Comparison of ENCODE assay signal across 25 mouse cellular contexts in genomic region chr19:4189051-4189620, GRCm38 (mm10). TPM values are rescaled to one million over a fixed set of nuclear protein-coding genes. Genes with fewer than 3 reads are reported as not detected.
DNase-seq lines count a peak whose midpoint lies in the region; ATAC-seq and TF ChIP-seq lines count a peak whose summit lies in the region.
"Had no signal": no experiment of that assay in that cellular context is flagged by ENCODE, and none has a peak within 500 bp of the region (broad histone marks: within the 10 kb centered on the region; RNA-seq: fewer than 3 reads in every experiment).

No protein-coding gene starts in this region.

- H3K36me3 ChIP-seq in liver, postnatal 0 days (replicated peaks; ENCODE audit: insufficient read depth, low read length) = peaks cover 9% of the 10 kb centered on the region
- H3K36me3 ChIP-seq in liver, embryonic 11.5 days (ENCODE audit: control insufficient read depth, insufficient read depth, low read length) = peaks cover 7% of the 10 kb centered on the region; the same call in 1 of the 2 replicates
- H3K36me3 ChIP-seq in limb, embryonic 10.5 days = peaks cover 16% of the 10 kb centered on the region

- H3K4me1 ChIP-seq in liver, postnatal 0 days (ENCODE audit: insufficient read depth) = peaks cover 46% of the 10 kb centered on the region
- peaks cover 33% of the 10 kb centered on the region for H3K4me1 ChIP-seq in liver, embryonic 11.5 days (replicated peaks; ENCODE audit: control insufficient read depth, insufficient read depth, low read length)
- H3K4me1 ChIP-seq in limb, embryonic 10.5 days = peaks cover 46% of the 10 kb centered on the region

- TF ChIP-seq CTCF in liver, postnatal 0 days (IDR thresholded peaks at IDR 0.05; ENCODE audit: low read depth) = no peak

- WGBS in liver, postnatal 0 days (ENCODE audit: insufficient replicate concordance) = 71% methylated on average over 12 of the region's 12 CpGs
- 84% methylated on average over 12 of the region's 12 CpGs for WGBS in liver, embryonic 11.5 days
- WGBS in limb, embryonic 10.5 days = 89% methylated on average over 12 of the region's 12 CpGs

- no peak for ATAC-seq in cerebellum, adult (ENCODE audit: insufficient number of reproducible peaks, low FRiP score, low TSS enrichment)
- ATAC-seq in liver, postnatal 0 days = no peak
- ATAC-seq in liver, embryonic 11.5 days (replicated peaks; ENCODE audit: low FRiP score) = no peak
- ATAC-seq: activated CD4-positive, CD25-positive, alpha-beta regulatory T cell, adult 4 months; midbrain, embryonic 15.5 days had no signal

- H3K9ac ChIP-seq in liver, postnatal 0 days (replicated peaks) = no peak overlapping the region
- no peak overlapping the region for H3K9ac ChIP-seq in liver, embryonic 11.5 days (ENCODE audit: low read depth, low read length)
- H3K9ac ChIP-seq: embryonic facial prominence, embryonic 13.5 days; forebrain, embryonic 12.5 days; hindbrain, embryonic 12.5 days; kidney, embryonic 15.5 days; limb, embryonic 13.5 days; liver, embryonic 13.5 days; lung, embryonic 15.5 days; midbrain, embryonic 15.5 days; neural tube, embryonic 13.5 days had no signal

- no peaks in the 10 kb centered on the region for H3K9me3 ChIP-seq in liver, postnatal 0 days (ENCODE audit: low read length)
- H3K9me3 ChIP-seq in liver, embryonic 11.5 days (ENCODE audit: control insufficient read depth, low read length) = no peaks in the 10 kb centered on the region
- no peaks in the 10 kb centered on the region for H3K9me3 ChIP-seq in limb, embryonic 10.5 days (replicated peaks)
- H3K9me3 ChIP-seq: embryonic facial prominence, embryonic 13.5 days; forebrain, embryonic 12.5 days; hindbrain, embryonic 12.5 days; kidney, embryonic 15.5 days; limb, embryonic 13.5 days; liver, embryonic 13.5 days; lung, embryonic 15.5 days; midbrain, embryonic 15.5 days; neural tube, embryonic 13.5 days had no signal

- no peak overlapping the region for H3K4me3 ChIP-seq in liver, postnatal 0 days (ENCODE audit: low read depth, low read length)
- no peak overlapping the region for H3K4me3 ChIP-seq in liver, embryonic 11.5 days (ENCODE audit: low read depth, low read length)
- H3K4me3 ChIP-seq in limb, embryonic 10.5 days = no peak overlapping the region
- H3K4me3 ChIP-seq: embryonic facial prominence, embryonic 13.5 days; erythroblast, embryonic 14.5 days; forebrain, embryonic 12.5 days; hindbrain, embryonic 12.5 days; kidney, embryonic 15.5 days; limb, embryonic 13.5 days; liver, embryonic 13.5 days; lung, embryonic 15.5 days; midbrain, embryonic 15.5 days; neural tube, embryonic 13.5 days had no signal

- H3K4me2 ChIP-seq in liver, postnatal 0 days (ENCODE audit: low read depth, low read length) = peak overlapping the region; percentile 14; the same call in 1 of the 2 replicates
- H3K4me2 ChIP-seq in liver, embryonic 11.5 days = no peak overlapping the region
- H3K4me2 ChIP-seq: embryonic facial prominence, embryonic 13.5 days; forebrain, embryonic 12.5 days; hindbrain, embryonic 12.5 days; kidney, embryonic 15.5 days; limb, embryonic 13.5 days; liver, embryonic 13.5 days; lung, embryonic 15.5 days; midbrain, embryonic 15.5 days; neural tube, embryonic 13.5 days had no signal

- no peaks in the 10 kb centered on the region for H3K27me3 ChIP-seq in liver, postnatal 0 days (ENCODE audit: insufficient read depth, low read length)
- H3K27me3 ChIP-seq in liver, embryonic 11.5 days (replicated peaks; ENCODE audit: control insufficient read depth, insufficient read depth, low read length) = no peaks in the 10 kb centered on the region
- no peaks in the 10 kb centered on the region for H3K27me3 ChIP-seq in limb, embryonic 10.5 days (ENCODE audit: low read depth, poor library complexity, severe bottlenecking)
- H3K27me3 ChIP-seq: embryonic facial prominence, embryonic 13.5 days; forebrain, embryonic 12.5 days; kidney, embryonic 15.5 days; limb, embryonic 13.5 days; liver, embryonic 13.5 days; lung, embryonic 15.5 days; midbrain, embryonic 15.5 days; neural tube, embryonic 13.5 days had no signal

- no peak for TF ChIP-seq EP300 in liver, postnatal 0 days (IDR thresholded peaks at IDR 0.05; ENCODE audit: low read depth)

- peak; percentile 46 for DNase-seq in cerebellum, adult 11-12 months
- no peak for DNase-seq in liver, postnatal 0 days
- DNase-seq in liver, embryonic 11.5 days (ENCODE audit: low spot score) = no peak
- peak; percentile 49 for DNase-seq in CD4-positive helper T cell, adult 2 months (ENCODE audit: low read depth, low spot score)
- DNase-seq in limb, embryonic 10.5 days (ENCODE audit: low spot score) = no peak
- no peak for DNase-seq in adipocyte (ENCODE audit: low spot score)
- no peak for DNase-seq in layer of hippocampus, adult 9-10 months (ENCODE audit: low spot score)
- DNase-seq: adrenal gland, postnatal 14 days; cerebellum, postnatal 14 days; kidney, adult 11 months; kidney, postnatal 36 days; liver, embryonic 13.5 days; lung, postnatal 4 days; retina, postnatal 1 day had no signal

- no peak overlapping the region for H3K27ac ChIP-seq in liver, postnatal 0 days (ENCODE audit: low read depth)
- no peak overlapping the region for H3K27ac ChIP-seq in liver, embryonic 11.5 days (ENCODE audit: low read depth, low read length)
- peak overlapping the region; percentile 12; the same call in 1 of the 2 replicates for H3K27ac ChIP-seq in limb, embryonic 10.5 days
- H3K27ac ChIP-seq: embryonic facial prominence, embryonic 13.5 days; forebrain, embryonic 12.5 days; hindbrain, embryonic 12.5 days; kidney, embryonic 15.5 days; limb, embryonic 13.5 days; liver, embryonic 13.5 days; lung, embryonic 15.5 days; midbrain, embryonic 15.5 days; neural tube, embryonic 13.5 days had no signal

RNA-seq across cellular contexts. Expression of gene Tbc1d10c, which starts 1.9 kb away (rescaled TPM):
- polyA plus RNA-seq in liver, postnatal 0 days (2015; fragmentation: Nextera tagmentation; extraction: Ambion mirVana) = 8.4 and 9.9 TPM in 2 replicates
- polyA plus RNA-seq in liver, embryonic 11.5 days (2014; fragmentation: Nextera tagmentation; extraction: Ambion mirVana) = 3.3 and 3.4 TPM in 2 replicates
- 0.21 and 1.2 TPM in 2 replicates for polyA plus RNA-seq in limb, embryonic 10.5 days (2016; fragmentation: Nextera tagmentation; extraction: Ambion mirVana)

RNA-seq across cellular contexts. Expression of gene Ppp1ca, which starts 2.7 kb away (rescaled TPM):
- polyA plus RNA-seq in liver, postnatal 0 days (2015; fragmentation: Nextera tagmentation; extraction: Ambion mirVana) = 269 and 284 TPM in 2 replicates
- 773 and 809 TPM in 2 replicates for polyA plus RNA-seq in liver, embryonic 11.5 days (2014; fragmentation: Nextera tagmentation; extraction: Ambion mirVana)
- 1,070 and 1,129 TPM in 2 replicates for polyA plus RNA-seq in limb, embryonic 10.5 days (2016; fragmentation: Nextera tagmentation; extraction: Ambion mirVana)

RNA-seq across cellular contexts. Expression of gene Rad9a, which starts 12.3 kb away (rescaled TPM):
- polyA plus RNA-seq in liver, postnatal 0 days (2015; fragmentation: Nextera tagmentation; extraction: Ambion mirVana) = 8.0 and 9.0 TPM in 2 replicates
- 35.7 and 38.8 TPM in 2 replicates for polyA plus RNA-seq in liver, embryonic 11.5 days (2014; fragmentation: Nextera tagmentation; extraction: Ambion mirVana)
- 58.2 and 61.5 TPM in 2 replicates for polyA plus RNA-seq in limb, embryonic 10.5 days (2016; fragmentation: Nextera tagmentation; extraction: Ambion mirVana)

RNA-seq across cellular contexts. Expression of gene Carns1, which starts 13.9 kb away (rescaled TPM):
- polyA plus RNA-seq in liver, postnatal 0 days (2015; fragmentation: Nextera tagmentation; extraction: Ambion mirVana) = 0.73 and 0.90 TPM in 2 replicates
- 0.89 and 1.2 TPM in 2 replicates for polyA plus RNA-seq in liver, embryonic 11.5 days (2014; fragmentation: Nextera tagmentation; extraction: Ambion mirVana)
- polyA plus RNA-seq in limb, embryonic 10.5 days (2016; fragmentation: Nextera tagmentation; extraction: Ambion mirVana) = 3.2 and 3.3 TPM in 2 replicates
- polyA plus RNA-seq: erythroblast, embryonic 14.5 days had no signal

RNA-seq across cellular contexts. Expression of gene Clcf1, which starts 24.9 kb away (rescaled TPM):
- 0.91 and 1.1 TPM in 2 replicates for polyA plus RNA-seq in liver, postnatal 0 days (2015; fragmentation: Nextera tagmentation; extraction: Ambion mirVana)
- polyA plus RNA-seq in liver, embryonic 11.5 days (2014; fragmentation: Nextera tagmentation; extraction: Ambion mirVana) = 1.9 and 2.4 TPM in 2 replicates
- polyA plus RNA-seq in limb, embryonic 10.5 days (2016; fragmentation: Nextera tagmentation; extraction: Ambion mirVana) = 4.3 and 6.0 TPM in 2 replicates
- polyA plus RNA-seq: erythroblast, embryonic 14.5 days had no signal

Comparison
In these comparisons a context has a peak if more than half of its experiments do, and no peak if none do; other contexts are left out.
1. DNase-seq: peak in cerebellum, adult 11-12 months (single experiment) and CD4-positive helper T cell, adult 2 months (single experiment); none in liver, postnatal 0 days (single experiment), liver, embryonic 11.5 days (single experiment), limb, embryonic 10.5 days (single experiment), adipocyte (single experiment) and layer of hippocampus, adult 9-10 months (single experiment).